Mouse (Mus musculus) ovary, postnatal 10 days (tissue): Measurements from ENCODE around the gene Sema3f.

Experiments
- DNase-seq: peaks from one replicate; pipeline ENCODE4 v3.0.0; 2022; ENCODE audit warnings: low spot score

Gene Sema3f

GRCm38 (mm10) chr9:107709697-107710483, at the start of gene Sema3f:
Sema3f (minus strand) TSS chr9:107710475.
- DNase-seq: peak; percentile 73

GRCm38 (mm10) chr9:107759593-107759992, 49.3 kb upstream of the Sema3f start:
- DNase-seq: no peak

- no peak for DNase-seq
These were observed 40.1 kb upstream of the Sema3f start for GRCm38 (mm10) chr9:107750378-107750777.

GRCm38 (mm10) chr9:107748063-107748462, 37.8 kb upstream of the Sema3f start:
- no peak for DNase-seq

- DNase-seq: no peak
These were observed 37.0 kb upstream of the Sema3f start for GRCm38 (mm10) chr9:107747310-107747709.

GRCm38 (mm10) chr9:107746679-107747078, 36.4 kb upstream of the Sema3f start:
- DNase-seq: no peak

GRCm38 (mm10) chr9:107744061-107744460, 33.8 kb upstream of the Sema3f start:
- no peak for DNase-seq

- DNase-seq: no peak
These were observed 28.5 kb upstream of the Sema3f start for GRCm38 (mm10) chr9:107738841-107739202.

GRCm38 (mm10) chr9:107738020-107738840, 28.0 kb upstream of the Sema3f start:
- DNase-seq: peak; percentile 90

GRCm38 (mm10) chr9:107736185-107736485, 25.9 kb upstream of the Sema3f start:
- no peak for DNase-seq

- no peak for DNase-seq
These were observed 25.3 kb upstream of the Sema3f start for GRCm38 (mm10) chr9:107735356-107736184.

GRCm38 (mm10) chr9:107734567-107734971, 24.3 kb upstream of the Sema3f start:
- DNase-seq: no peak

GRCm38 (mm10) chr9:107729709-107730108, 19.4 kb upstream of the Sema3f start:
- no peak for DNase-seq

GRCm38 (mm10) chr9:107728919-107729670, 18.8 kb upstream of the Sema3f start:
- no peak for DNase-seq

- DNase-seq: no peak
These were observed 16.8 kb upstream of the Sema3f start for GRCm38 (mm10) chr9:107727041-107727440.

- no peak for DNase-seq
These were observed 14.5 kb upstream of the Sema3f start for GRCm38 (mm10) chr9:107724796-107725195.

- no peak for DNase-seq
These were observed 13.7 kb upstream of the Sema3f start for GRCm38 (mm10) chr9:107723794-107724531.

- DNase-seq: no peak
These were observed 13.0 kb upstream of the Sema3f start for GRCm38 (mm10) chr9:107723292-107723691.

GRCm38 (mm10) chr9:107718781-107719540, 8.7 kb upstream of the Sema3f start:
- no peak for DNase-seq

- DNase-seq: no peak
These were observed 6.7 kb upstream of the Sema3f start for GRCm38 (mm10) chr9:107716951-107717350.
